Mouse (Mus musculus): Measurements from ENCODE around the gene Pycard. TPM values are rescaled to one million over a fixed set of nuclear protein-coding genes. Genes with fewer than 3 reads are reported as not detected.
A peak's percentile ranks its signal among the peaks of the same experiment; 100 is the strongest.

The Pycard gene
- polyA plus RNA-seq, 1 experiment = 928 TPM

DNA sequence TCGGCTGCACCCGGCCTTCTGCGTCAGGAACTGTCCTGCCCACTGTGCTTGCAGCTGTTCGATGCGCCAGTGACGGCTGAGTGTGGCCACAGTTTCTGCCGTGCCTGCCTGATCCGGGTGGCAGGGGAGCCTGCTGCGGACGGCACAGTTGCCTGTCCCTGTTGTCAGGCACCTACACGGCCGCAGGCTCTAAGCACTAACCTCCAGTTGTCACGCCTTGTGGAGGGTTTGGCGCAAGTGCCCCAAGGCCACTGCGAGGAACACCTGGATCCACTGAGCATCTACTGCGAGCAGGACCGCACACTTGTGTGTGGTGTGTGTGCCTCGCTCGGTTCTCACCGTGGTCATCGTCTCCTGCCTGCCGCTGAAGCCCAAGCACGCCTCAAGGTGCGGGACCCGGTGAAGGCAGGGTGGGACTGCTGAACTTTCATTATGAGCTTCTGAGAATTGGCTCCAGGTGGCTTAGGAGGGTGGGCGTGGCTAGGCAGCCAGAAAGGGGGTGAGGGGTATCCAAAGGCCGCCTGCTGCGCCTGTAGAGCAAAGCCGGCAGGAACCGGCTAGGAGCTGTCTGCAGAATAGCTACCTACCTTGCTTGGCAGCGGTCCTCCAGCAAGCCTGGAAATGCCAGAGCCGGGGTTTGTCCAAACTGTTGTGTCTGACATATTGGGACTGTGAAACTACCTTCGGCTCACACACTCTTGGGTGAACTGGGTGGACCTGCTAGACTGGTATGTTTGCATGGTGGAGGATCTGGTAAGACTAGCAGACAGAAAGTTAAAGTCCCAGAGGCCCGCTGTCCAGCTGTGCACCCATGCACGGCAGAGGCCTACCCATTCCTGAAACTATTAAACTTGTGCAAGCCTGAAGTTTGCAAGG is 11.1 kb upstream of the Pycard start:
- 22% methylated on average over 35 of the region's 35 CpGs for WGBS
- DNase-seq (ENCODE audit: low read depth, low spot score) = no peak

DNA sequence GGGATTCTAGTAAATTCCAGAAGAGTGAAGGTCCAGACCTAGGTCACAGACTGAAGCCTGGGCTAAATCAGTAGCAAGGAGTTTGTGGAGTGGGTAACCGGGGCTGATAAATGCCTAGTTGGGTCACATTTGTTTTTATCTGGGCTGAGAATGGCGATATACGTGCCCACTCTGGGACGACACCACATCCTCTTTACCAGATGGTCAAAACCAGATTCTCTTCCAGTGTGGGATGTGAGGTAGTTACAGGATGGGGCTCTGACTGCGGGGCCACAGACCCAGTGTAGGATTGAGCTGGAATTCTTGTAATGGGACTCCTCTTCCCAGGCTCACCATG is 10.5 kb upstream of the Pycard start:
- DNase-seq (ENCODE audit: low read depth, low spot score) = no peak
- 49% methylated on average over 5 of the region's 5 CpGs for WGBS

DNA sequence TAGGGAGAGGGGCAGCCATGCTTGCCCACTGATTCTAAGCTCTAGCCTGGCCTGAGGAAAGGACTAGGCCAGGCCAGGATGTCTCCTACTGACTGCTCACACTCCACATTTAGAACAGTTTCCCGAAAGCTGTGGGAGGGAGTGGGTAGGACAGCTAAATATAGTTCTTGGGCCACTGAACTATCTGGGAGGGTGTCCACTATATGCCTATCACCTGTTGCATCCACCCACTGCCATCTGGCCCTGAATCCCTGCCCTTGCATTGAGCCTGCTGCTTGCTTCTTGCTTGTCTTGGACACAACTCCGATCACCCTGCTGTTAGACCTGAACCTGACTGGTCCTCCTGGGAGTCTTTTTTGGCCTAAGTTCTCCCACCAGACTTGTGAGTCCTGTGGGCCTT is 10.0 kb upstream of the Pycard start, which contains the start of gene Trim72:
TSS of gene Trim72 (plus strand) at position 262 of the 400 bp plus-strand sequence.
- 45% methylated on average over 2 of the region's 2 CpGs for WGBS
- no peak for DNase-seq (ENCODE audit: low read depth, low spot score)

DNA sequence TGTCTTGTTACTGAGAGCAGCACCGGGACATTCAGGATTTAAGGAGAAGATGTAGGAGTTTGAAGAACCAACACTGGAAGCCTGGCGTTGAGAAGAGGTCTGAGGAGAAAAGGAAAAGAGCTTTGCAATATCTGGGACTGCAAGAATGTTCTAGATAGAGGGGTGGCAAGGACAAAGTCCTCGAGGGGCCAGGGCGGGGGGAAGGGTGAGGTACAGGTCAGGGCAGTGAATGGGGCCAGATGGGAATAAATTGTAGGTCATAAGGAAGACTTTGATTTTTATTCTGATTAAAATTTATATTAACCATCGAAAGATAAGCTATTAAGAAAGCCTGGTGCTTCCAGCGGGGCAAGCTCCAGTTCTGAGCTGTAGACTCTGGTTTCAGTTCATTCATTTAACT is 9.4 kb upstream of the Pycard start:
- WGBS = 59% methylated on average over 6 of the region's 6 CpGs
- no peak for DNase-seq (ENCODE audit: low read depth, low spot score)

DNA sequence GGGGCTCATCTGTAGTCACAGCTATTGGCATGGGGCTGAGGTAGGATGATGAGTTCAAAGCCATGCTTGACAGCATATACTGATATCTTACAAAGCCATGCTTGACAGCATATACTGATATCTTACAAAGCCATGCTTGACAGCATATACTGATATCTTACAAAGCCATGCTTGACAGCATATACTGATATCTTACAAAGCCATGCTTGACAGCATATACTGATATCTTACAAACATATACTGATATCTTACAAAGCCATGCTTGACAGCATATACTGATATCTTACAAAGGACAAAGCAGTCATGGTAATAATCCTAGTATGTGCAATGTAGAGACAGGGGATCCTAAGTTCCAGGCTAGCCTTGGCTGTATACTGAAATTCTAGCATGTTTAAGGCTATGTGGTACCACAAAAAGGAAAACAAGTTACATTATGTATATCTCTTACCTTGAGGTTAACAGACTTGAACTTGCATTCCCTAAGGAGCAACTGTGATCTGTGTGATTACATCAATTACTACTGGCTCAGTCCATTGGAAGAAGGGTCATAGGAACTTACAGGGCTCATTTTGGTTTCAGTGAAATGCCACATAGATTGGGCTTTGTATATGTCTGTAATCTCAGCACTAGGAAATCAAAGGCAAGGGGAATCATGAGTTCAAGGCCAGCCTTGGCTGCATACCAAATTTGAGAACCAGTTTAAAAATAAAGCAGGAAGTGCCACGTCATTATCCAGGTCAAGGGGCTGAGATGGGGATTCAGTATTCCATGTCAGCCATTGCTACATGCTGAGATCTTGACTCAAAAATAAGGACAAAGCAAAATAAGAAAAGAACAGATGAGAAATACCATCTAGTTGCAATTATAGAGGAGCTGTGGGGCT is 6.6 kb upstream of the Pycard start:
- WGBS = 10% methylated on average over 1 of the region's 1 CpGs
- no peak for DNase-seq (ENCODE audit: low read depth, low spot score)

GRCm38 (mm10) chr7:127999436-127999835 is 5.8 kb upstream of the Pycard start:
- no peak for DNase-seq (ENCODE audit: low read depth, low spot score)
- WGBS = 9% methylated on average over 1 of the region's 1 CpGs

DNA sequence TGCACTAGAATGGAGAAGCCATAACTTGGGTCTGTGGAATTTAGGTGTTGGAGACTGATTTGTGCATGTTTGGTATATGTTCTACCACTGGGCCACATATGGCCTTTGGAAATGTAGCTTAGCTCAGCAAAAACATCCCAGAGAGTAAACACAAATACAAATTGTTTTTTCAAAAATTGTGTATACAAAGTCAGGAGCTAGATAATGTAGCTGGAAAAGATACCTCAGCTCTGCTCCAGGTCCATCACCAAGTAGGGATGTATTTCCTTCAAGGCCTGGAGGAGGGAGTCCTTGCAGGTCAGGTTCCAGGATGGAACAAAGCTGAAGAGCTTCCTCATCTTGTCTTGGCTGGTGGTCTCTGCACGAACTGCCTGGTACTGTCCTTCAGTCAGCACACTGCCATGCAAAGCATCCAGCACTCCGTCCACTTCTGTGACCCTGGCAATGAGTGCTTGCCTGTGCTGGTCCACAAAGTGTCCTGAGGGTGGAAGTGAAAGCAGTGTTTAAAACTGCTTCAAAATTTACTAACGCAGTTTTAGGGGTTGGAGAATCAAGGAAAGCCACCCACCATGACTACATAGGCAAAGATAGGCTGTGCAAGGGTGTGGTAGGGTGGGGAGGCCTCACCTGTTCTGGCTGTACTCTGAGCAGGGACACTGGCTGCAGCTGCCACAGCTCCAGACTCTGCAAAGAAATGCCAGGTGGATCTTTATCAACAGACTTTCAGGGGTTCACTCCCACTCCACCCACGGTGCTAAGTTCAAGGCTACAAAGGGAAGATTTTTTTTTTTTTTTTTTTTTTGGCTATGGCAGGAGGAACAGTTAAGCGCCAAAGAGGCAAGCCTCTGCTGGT is 953 bp downstream of the Pycard start:
- WGBS = 9% methylated on average over 5 of the region's 5 CpGs
- peak; percentile 44 for DNase-seq (ENCODE audit: low read depth, low spot score)

DNA sequence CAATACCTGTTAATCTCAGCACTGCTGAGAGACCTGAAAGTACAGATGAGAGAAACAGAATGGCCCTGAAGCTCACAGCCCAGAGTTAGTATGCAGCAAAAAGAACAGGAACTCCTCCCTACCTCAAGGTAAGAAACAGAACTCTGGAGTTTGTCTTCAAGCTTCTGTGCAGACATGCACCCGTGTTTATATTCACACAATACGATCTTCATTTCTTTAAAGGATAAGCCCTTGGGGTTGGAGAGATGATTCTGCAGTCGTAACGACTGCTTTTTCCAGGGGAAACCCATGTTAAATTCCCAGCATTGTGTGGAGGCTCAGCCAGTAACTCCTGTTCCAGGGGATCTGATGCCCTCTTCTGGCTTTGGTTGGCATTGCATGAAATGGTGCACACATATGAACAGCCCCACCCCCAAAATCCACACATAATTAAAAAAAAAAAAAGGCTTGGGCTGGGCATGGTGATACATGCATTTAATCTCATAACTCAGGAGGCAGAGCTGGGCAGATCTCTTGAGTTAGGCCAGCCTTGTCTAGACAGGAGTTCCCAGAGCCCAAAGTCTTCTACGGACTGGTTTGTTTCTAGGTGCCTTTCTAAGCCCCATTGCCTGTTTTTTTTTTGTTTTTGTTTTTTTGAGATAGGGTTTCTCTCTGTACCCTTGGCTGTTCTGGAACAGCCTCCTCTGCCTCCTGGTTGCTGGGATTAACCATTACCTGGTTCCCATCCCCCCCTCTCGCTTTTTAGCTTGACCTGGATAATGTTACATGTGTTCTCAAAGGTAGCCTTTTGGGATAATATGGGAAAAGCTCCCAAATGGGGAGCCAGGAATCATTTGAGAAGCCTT is 1.8 kb downstream of the Pycard start:
- peak; percentile 72 for DNase-seq (ENCODE audit: low read depth, low spot score)
- 17% methylated on average over 6 of the region's 6 CpGs for WGBS

GRCm38 (mm10) chr7:127988904-127989303 is 4.8 kb downstream of the Pycard start:
- WGBS = 66% methylated on average over 1 of the region's 1 CpGs
- no peak for DNase-seq (ENCODE audit: low read depth, low spot score)

DNA sequence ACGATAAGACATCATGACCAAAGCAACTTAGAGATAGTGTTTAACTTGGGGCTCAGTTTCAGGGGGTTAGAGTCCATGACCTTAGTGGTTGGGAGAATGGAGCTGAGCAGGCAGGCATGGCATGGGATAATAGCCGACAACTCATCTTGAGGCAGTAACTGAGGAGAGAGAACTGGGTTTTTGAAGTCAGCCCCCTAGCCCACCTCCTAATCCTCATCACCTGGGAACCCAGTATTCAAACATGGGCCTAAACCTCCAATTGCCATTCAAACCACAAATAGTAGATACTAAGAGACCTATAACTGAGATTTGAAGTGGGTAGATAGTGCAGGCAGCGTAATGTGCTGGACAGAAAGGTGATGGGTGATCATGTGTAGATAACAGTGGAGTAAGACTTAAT is 13.1 kb downstream of the Pycard start:
- WGBS = 84% methylated on average over 3 of the region's 3 CpGs
- no peak for DNase-seq (ENCODE audit: low read depth, low spot score)

DNA sequence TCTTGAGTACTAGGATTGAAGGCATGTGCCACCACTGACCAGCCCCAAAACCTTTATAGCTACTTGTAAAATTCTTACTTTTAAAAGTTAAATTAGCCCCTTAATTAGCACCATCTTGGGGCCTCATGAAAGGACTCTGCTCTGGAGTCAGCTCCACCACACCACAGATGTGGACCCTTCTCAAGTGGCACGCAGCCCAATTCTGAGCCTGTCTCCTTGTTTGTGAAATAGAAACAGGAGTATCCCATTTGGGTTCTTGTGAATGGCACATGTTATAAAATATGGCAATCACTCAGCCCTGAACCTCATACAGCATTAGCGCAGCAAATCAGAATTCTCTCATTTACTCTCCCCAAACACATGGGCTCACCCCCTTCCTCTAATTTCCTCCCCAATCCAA is 14.8 kb downstream of the Pycard start:
- WGBS = 94% methylated on average over 2 of the region's 2 CpGs
- DNase-seq (ENCODE audit: low read depth, low spot score) = no peak

DNA sequence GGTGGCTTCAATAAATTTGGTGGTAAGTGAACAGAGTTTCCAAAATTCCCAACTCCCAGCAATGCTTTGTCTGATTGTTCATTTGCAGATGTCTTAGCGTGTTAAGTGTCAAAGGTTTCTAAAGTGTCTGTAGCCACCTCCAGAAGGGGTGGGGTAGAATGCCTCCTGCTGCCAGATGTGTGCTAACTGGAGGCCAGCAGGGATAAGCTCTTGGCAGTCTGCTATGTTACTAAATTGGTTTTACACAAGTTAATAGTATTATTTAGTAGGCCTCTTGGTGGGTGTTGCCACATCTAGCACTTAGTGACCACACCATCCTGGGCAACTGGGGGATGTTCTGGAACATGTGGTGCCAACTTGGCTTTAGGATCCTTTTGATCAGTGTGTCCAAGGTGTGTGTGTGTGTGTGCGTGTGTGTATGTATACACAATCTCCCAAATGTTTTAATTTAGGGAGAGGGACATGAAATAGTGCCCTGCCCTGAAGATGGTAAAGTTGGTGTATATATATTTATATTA is 19.2 kb downstream of the Pycard start:
- DNase-seq (ENCODE audit: low read depth, low spot score) = no peak
- WGBS = 75% methylated on average over 2 of the region's 2 CpGs

- under 1% methylated on average over 42 of the region's 42 CpGs for WGBS
- DNase-seq (ENCODE audit: low read depth, low spot score) = no peak
These were observed 25.5 kb downstream of the Pycard start for GRCm38 (mm10) chr7:127967922-127968828.

DNA sequence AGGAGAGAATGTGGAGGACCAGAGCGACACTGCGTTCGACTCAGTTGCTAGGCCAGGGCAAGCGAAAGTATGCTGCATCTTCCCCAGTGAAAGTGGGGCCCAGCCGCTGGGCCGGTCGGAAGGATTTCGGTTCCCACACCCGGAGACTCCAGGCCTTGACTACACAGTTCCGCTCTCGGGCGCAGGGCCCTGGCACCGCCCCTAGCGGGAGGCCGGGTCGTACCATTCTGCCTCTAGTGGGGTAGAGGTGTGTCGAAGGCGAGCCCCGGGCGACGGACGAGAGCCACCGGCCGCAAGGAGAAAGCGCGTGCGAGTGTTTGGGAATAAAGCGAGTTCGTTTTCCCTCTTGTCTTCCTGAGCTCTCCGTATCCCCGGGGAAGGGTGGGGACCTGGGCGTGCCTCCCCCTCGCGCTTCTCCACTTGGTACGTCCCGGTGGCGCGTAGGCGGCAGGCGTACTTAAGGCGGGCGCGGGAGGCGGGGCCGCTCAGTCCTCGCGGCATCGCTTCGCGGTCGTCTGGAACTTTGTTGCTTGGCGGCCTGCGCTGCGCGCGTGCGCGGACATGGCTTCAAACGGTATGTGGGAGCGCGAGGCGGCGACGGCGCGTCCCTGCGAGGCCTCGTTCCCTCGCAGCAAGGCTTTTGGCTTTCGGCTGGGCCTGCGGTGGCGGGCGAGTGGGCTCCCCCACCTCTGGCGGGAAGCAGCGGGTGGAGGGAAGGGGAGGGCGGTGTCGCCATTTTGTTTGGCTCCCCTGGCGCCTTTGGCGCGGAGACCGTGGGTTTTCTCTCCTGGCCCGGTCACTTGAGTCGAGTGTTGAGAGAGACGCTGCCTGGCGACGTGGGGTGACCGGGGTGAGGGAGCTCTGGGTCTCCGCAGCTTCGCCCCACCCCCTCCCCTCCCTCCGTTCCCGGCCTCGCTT is 26.4 kb downstream of the Pycard start, which contains the start of gene Fus:
TSS of gene Fus (plus strand) at position 454 of the 918 bp plus-strand sequence.
- WGBS = under 1% methylated on average over 91 of the region's 92 CpGs
- DNase-seq (ENCODE audit: low read depth, low spot score) = peak; percentile 62

DNA sequence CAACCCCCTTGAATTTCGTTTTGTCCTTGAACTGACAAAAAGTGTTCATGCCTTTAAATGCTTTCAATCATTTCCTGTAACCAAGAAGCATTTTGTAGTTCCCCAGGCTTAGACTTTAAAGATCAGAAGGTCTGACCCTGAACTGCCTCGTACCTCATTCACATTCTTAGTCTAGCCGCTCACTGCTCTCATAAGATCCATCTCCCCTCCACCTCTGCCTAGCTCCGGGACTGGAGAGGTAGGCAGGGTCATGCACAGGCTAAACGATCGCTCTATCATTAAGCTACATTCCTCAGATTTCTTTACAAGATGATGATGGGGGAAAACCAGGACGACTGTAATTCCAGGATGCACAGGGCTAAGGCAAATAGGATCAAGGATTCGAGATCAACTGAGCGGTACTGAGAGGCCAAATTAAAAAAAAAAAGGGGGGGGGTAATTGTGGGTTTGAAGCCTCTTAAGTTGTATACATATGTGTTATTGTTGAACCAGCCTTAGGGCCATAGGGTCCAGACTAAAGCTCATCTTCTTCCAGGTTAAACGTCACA is 27.2 kb downstream of the Pycard start:
- 11% methylated on average over 10 of the region's 10 CpGs for WGBS
- no peak for DNase-seq (ENCODE audit: low read depth, low spot score)

DNA sequence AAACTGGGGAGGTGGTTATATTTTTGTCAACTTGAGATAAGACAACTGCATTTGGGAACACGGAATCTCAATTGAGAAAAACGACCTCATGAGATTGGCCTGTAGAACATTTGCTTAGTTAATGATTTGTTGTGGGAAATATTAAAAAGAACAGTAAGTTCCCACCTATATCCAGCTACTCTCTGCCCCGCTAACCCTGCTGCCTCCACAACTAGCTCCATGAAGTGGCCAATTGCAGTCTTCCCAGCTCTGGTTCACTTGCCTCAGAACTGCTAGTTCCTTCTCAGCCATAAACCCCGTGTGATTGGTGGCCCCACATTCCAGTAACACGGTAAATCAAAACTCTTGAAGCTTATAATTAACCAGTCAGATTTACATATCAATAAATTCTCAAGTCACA is 34.3 kb downstream of the Pycard start:
- DNase-seq (ENCODE audit: low read depth, low spot score) = no peak
- WGBS = 28% methylated on average over 5 of the region's 5 CpGs
